Mouse (Mus musculus): ENCODE measurements around the gene U2af1l4.

GRCm38 (mm10) chr7:30552102-30553020, 10.7 kb upstream of the U2af1l4 start, which contains the start of the genes Hspb6 and Proser3:
- TF ChIP-seq POLR2A (IDR thresholded peaks at IDR 0.05; ENCODE audit: borderline replicate concordance, control insufficient read depth, low read depth, low read length) (peak; percentile 60), CTCF (IDR thresholded peaks at IDR 0.05; ENCODE audit: control insufficient read depth, insufficient read depth, low read length) (no peak)
